Mouse (Mus musculus) right cerebral cortex, postnatal 14 days (tissue): ENCODE measurements at regions not wholly inside any gene's neighbourhood (a gene's known extent, or its start where the extent isn't known, plus 50 kb on each side); places are given as distances from the start of the nearest gene placed in this dataset.

Experiments used
- DNase-seq: peaks from one replicate; pipeline ENCODE4 v3.0.0; 2022

- peak; percentile 66 for DNase-seq
Measured at GRCm38 (mm10) chr10:68606848-68607247, 65.2 kb upstream of the Cabcoco1 start.

DNA sequence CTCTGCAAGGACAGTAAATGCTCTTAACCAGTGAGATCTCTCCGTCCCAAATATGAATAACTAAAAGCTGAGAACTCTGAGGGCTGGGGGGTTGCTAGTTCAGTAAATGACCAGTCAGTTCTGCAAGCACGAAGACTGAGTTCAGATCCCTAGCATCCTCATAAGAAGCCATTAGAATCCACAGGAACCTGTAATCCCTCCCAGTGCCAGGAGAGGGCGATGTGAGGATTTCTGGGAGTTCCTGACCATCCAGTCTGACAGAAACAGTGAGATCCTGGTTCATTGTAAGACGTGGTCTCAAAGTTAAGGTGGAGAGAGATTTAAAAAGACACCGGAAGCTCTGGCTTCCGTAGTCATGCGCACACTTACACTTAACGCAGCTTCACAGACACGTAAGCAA is 70.2 kb upstream of the Cabcoco1 start:
- DNase-seq: peak; percentile 9

DNA sequence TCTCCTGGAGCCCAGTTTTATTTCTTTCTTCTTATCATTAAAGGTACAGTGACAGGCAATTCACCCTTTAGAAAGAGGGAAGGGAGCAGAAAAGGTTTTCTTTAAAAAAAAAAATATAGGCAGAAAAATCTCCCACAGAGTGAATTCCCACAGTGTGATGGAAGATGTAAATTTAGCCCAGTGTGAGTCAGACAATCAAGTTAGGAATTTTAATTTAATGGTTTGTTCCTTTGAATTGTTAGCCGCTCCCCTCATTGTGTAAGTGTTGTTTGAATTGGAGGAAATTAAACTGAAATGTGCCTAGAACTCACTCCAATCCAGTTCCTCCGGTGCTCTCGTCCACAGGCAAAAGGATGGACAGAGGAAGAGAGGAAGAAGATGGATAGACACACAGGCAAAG is 71.0 kb upstream of the Cabcoco1 start:
- no peak for DNase-seq

DNA sequence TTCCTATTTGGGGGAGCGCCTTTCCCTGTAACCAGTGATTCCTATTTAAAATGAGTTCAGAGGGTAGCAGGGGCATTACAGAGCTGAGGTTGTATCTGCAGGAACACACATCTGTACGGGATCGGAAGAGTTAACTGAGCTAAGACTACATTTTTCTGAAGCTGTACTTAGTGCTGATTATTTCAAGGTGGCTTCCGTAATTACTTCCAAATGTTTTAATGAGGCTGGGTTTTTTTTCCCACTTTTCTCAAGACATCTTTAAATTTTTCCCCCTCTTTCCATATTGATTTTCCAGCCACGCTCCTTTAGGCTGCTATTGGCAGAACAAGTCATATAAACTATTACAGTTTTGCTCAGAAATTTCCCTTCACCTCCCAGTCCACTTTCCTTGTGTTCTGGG is 82.1 kb upstream of the Cabcoco1 start:
- no peak for DNase-seq

DNA sequence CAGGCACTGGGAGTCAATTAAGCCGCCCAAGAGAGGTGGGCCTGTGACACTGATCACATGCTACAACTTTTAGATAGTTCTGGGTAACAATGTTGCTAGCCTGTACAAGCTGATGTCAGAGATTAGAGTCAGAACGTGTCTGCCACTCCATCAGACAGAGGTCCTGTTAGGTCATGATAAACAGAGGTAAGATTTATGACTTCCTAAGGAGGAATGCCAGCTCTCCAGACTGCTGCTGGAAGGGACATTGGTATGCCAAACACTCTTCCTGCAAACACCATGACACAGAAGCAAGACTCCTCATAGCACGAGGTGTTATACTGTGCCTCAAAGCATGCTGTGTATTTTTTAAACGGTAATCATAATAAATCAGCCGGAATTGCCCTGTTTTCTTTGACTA is 83.6 kb upstream of the Cabcoco1 start:
- no peak for DNase-seq

DNA sequence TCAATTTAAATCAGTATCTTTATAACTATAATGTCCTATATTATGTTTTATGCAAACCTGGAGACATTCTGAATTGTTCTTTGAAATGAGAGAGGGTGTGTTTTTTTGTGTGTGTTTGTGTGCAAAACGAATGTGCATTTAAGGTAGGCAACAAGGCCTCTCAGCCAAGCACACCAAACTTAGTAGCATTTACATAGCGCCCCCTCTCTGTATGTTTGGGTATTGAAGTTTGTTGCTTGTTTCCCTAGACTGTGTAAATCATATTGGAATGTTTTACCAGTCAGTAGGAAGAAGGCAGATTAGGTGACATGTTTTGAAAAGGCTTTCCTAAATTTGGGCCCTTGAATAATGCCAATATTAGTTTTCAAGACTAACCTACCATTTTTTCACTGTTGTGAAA is 84.1 kb upstream of the Cabcoco1 start:
- no peak for DNase-seq

DNA sequence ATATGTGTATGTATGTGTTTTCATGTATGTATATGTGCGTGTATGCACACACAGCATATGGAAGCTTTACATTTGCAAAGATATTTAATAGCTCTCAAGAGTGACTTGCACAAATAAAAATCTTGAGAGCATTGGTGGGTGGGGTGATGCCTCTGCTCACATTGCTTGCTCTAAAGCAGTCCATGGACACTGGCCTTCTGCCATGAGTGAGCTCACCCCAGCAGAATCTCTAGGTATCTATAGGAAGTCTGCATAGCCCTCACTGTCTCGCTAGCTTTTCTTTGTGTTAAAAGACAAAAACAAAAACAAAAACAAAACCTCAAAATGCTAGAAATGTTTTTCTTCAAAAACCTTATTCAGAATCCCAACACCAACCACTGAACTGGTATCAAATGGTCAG is 87.8 kb upstream of the Cabcoco1 start:
- DNase-seq: no peak

- DNase-seq: no peak
Measured at GRCm38 (mm10) chr10:68633180-68633579, 90.3 kb upstream of the Tmem26 start.

DNA sequence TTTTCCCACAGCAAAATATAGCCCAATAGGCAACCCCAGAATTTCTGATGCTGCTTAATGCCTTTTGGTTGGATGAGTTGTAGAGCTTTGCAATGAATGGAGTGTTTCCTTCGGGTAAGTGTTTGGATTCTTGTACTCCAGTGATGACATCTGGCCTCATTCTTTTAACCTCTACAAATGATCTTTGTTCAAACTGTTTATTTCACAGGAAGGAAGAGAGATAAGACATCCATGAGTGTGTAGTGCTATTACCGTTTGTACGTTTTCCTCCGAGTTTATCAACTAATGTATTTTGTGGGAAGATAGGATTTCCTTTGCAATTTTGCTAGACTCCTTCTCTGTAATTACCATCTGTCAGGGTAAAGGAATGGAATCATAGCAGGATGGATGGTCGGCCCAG is 70.7 kb upstream of the Tmem26 start:
- no peak for DNase-seq

- no peak for DNase-seq
Measured at GRCm38 (mm10) chr10:68655491-68655890, 68.0 kb upstream of the Tmem26 start.

- DNase-seq: no peak
Measured at GRCm38 (mm10) chr10:68666094-68666493, 57.4 kb upstream of the Tmem26 start.

- no peak for DNase-seq
Measured at GRCm38 (mm10) chr10:68669330-68669729, 54.1 kb upstream of the Tmem26 start.

DNA sequence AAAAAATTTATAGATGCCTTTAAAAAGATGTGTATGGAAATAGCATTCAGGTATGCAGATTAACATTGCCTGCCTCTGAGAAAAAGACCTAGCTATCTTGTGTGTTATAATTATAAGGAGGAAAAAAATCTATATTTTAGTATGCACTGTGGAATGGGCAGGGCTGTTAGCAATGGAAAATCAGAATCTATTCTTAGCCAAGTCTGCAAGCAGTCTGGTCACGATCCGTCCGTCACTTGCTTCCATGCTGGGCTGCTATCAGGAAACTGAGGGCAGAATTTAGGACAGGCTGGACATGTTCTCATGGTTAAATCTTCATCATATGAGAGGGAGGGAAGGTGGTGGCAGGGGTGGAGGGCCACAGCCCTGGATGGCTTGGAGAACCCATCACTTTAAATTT is 53.5 kb upstream of the Tmem26 start:
- DNase-seq: no peak

- no peak for DNase-seq
Measured at GRCm38 (mm10) chr10:68672291-68672690, 51.2 kb upstream of the Tmem26 start.

- no peak for DNase-seq
Measured at GRCm38 (mm10) chr10:68673102-68673872, 50.2 kb upstream of the Tmem26 start.
